Mouse (Mus musculus): ENCODE data around the gene Slc12a9.

The Slc12a9 gene

GRCm38 (mm10) chr5:137346388-137346787 lies 13.0 kb upstream of the Slc12a9 start:
- DNase-seq = no peak

- peak; percentile 45 to 73 for DNase-seq
Measured at GRCm38 (mm10) chr5:137345821-137346220, 12.4 kb upstream of the Slc12a9 start.

- DNase-seq = peak in 1 of 2 experiments; percentile 29
Measured at GRCm38 (mm10) chr5:137343869-137344268, 10.5 kb upstream of the Slc12a9 start.

GRCm38 (mm10) chr5:137343412-137343811 lies 10.0 kb upstream of the Slc12a9 start:
- DNase-seq = no peak

GRCm38 (mm10) chr5:137342407-137343012 lies 9.1 kb upstream of the Slc12a9 start:
- no peak for DNase-seq

GRCm38 (mm10) chr5:137340222-137340621 lies 6.8 kb upstream of the Slc12a9 start:
- DNase-seq = no peak

GRCm38 (mm10) chr5:137339290-137339979 lies 6.0 kb upstream of the Slc12a9 start:
- peak; percentile 62 to 76 for DNase-seq

GRCm38 (mm10) chr5:137338663-137339289 lies 5.4 kb upstream of the Slc12a9 start:
- peak; percentile 64 to 74 for DNase-seq

- DNase-seq = peak; percentile 94 to 96
Measured at GRCm38 (mm10) chr5:137338256-137338655, 4.9 kb upstream of the Slc12a9 start.

GRCm38 (mm10) chr5:137337190-137337589 lies 3.8 kb upstream of the Slc12a9 start:
- peak in 1 of 2 experiments; percentile 41 for DNase-seq

GRCm38 (mm10) chr5:137335066-137335465 lies 1.7 kb upstream of the Slc12a9 start:
- no peak for DNase-seq

GRCm38 (mm10) chr5:137334317-137334716 lies 920 bp upstream of the Slc12a9 start:
- no peak for DNase-seq

- no peak for DNase-seq
Measured at GRCm38 (mm10) chr5:137332857-137333511, 413 bp downstream of the Slc12a9 start.

- no peak for DNase-seq
Measured at GRCm38 (mm10) chr5:137330910-137331309, 2.5 kb downstream of the Slc12a9 start.

- DNase-seq = no peak
Measured at GRCm38 (mm10) chr5:137320996-137321395, 12.4 kb downstream of the Slc12a9 start.

- DNase-seq = peak in 1 of 2 experiments; percentile 16
Measured at GRCm38 (mm10) chr5:137318570-137318969, 14.8 kb downstream of the Slc12a9 start.

GRCm38 (mm10) chr5:137317361-137317760 lies 16.0 kb downstream of the Slc12a9 start:
- DNase-seq = no peak

- peak; percentile 57 to 73 for DNase-seq
Measured at GRCm38 (mm10) chr5:137315084-137315903, 18.1 kb downstream of the Slc12a9 start.

GRCm38 (mm10) chr5:137314193-137315083 lies 19.0 kb downstream of the Slc12a9 start, which contains the start of gene Trip6:
Gene Trip6 (minus strand): TSS chr5:137314404.
- peak; percentile 97 to 98 for DNase-seq

GRCm38 (mm10) chr5:137313466-137314192 lies 19.8 kb downstream of the Slc12a9 start:
- no peak for DNase-seq

GRCm38 (mm10) chr5:137308356-137308755 lies 25.0 kb downstream of the Slc12a9 start:
- no peak for DNase-seq

Data from kidney, postnatal 4 days (tissue).